Mouse (Mus musculus): ENCODE measurements around the gene Camk1g. TPM values are rescaled to one million over a fixed set of nuclear protein-coding genes. Genes with fewer than 3 reads are reported as not detected.

The Camk1g gene
- polyA plus RNA-seq, 1 experiment from 2014 or later, result 46.0 TPM

DNA sequence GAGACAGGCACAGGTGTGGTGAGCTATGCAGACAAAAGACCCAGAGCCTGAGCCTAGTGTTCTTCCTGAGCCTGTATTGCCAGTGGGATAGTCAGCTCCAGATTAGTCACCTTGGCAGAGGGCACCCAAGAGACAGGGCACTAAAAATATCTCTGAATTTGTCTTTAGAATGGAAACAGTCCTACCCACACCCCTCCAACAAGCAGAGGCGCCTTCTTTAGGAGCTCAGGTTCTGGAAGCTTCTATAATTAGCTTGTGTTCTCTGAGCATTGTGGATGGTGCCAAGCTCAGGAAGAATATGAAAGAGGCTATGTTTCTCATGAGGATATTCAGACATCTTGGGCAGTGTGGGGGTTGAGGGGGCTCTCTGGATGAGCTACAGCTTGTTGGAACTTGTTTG, 37.4 kb downstream of the Camk1g start:
- no peaks in the 10 kb centered on the region for H3K36me3 ChIP-seq (ENCODE audit: control insufficient read depth, insufficient read depth, low read length)
- no peak overlapping the region for H3K27ac ChIP-seq (replicated peaks; ENCODE audit: low read depth, low read length)
- H3K9me3 ChIP-seq (ENCODE audit: control insufficient read depth, low read length), result no peaks in the 10 kb centered on the region
- no peak overlapping the region for H3K4me2 ChIP-seq (ENCODE audit: low read length)
- WGBS, result 93% methylated on average over 1 of the region's 1 CpGs
- no peak for ATAC-seq (ENCODE audit: low FRiP score, low TSS enrichment)
- no peaks in the 10 kb centered on the region for H3K27me3 ChIP-seq (ENCODE audit: control insufficient read depth, insufficient read depth, low read length)
- no peak overlapping the region for H3K4me3 ChIP-seq (replicated peaks; ENCODE audit: low read depth, low read length)
- 0 out of 2 replicates have a peak, but pooled peaks cover 8% of the 10 kb centered on the region for H3K4me1 ChIP-seq (ENCODE audit: control insufficient read depth, insufficient read depth, low read length)
- DNase-seq, result no peak
- no peak overlapping the region for H3K9ac ChIP-seq (replicated peaks; ENCODE audit: low read length)

DNA sequence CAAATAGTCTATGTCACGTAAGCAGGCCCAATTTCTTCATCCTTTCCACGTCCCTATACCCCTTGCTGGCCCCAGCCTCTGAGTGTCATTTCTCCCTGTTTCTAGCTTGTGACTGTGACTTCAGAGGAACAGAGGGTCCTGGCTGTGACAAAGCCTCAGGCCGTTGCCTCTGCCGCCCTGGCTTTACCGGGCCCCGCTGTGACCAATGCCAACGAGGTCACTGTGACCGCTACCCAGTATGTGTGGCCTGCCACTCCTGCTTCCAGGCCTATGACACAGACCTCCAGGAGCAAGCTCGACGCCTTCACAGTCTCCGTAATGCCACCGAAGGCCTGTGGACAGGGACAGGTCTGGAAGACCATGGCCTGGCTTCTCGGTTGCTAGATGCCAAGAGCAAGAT, 38.1 kb downstream of the Camk1g start:
- WGBS, result 86% methylated on average over 13 of the region's 13 CpGs
- Histone ChIP-seq H3K36me3 (ENCODE audit: control insufficient read depth, insufficient read depth, low read length) (no peaks in the 10 kb centered on the region), H3K27ac (replicated peaks; ENCODE audit: low read depth, low read length) (no peak overlapping the region), H3K9ac (replicated peaks; ENCODE audit: low read length) (no peak overlapping the region), H3K4me2 (ENCODE audit: low read length) (no peak overlapping the region), H3K9me3 (ENCODE audit: control insufficient read depth, low read length) (no peaks in the 10 kb centered on the region), H3K4me1 (ENCODE audit: control insufficient read depth, insufficient read depth, low read length) (0 out of 2 replicates have a peak, but pooled peaks cover 8% of the 10 kb centered on the region), H3K27me3 (ENCODE audit: control insufficient read depth, insufficient read depth, low read length) (no peaks in the 10 kb centered on the region), H3K4me3 (replicated peaks; ENCODE audit: low read depth, low read length) (no peak overlapping the region)
- ATAC-seq (ENCODE audit: low FRiP score, low TSS enrichment) (no peak), DNase-seq (no peak)

DNA sequence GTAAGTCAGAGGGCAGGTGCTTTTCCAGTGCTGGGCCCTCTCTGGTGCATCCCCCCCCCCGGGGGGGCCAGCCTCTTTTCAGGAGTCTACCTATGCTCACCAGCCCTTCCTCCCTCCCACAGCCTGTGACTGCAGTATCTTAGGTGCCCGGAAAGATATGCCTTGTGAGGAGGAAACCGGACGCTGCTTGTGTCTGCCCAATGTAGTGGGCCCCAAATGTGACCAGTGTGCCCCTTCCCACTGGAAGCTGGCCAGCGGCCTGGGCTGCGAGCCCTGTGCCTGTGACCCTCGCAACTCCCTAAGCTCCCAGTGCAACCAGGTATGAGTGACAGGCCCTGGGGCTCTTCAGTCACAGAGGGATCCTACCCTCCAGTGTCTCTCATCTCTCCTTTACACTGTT, 39.5 kb downstream of the Camk1g start:
- WGBS, result 79% methylated on average over 7 of the region's 7 CpGs
- Histone ChIP-seq H3K36me3 (ENCODE audit: control insufficient read depth, insufficient read depth, low read length) (no peaks in the 10 kb centered on the region), H3K4me1 (ENCODE audit: control insufficient read depth, insufficient read depth, low read length) (0 out of 2 replicates have a peak, but pooled peaks cover 8% of the 10 kb centered on the region), H3K9me3 (ENCODE audit: control insufficient read depth, low read length) (no peaks in the 10 kb centered on the region), H3K27ac (replicated peaks; ENCODE audit: low read depth, low read length) (no peak overlapping the region), H3K4me3 (replicated peaks; ENCODE audit: low read depth, low read length) (no peak overlapping the region), H3K4me2 (ENCODE audit: low read length) (no peak overlapping the region), H3K27me3 (ENCODE audit: control insufficient read depth, insufficient read depth, low read length) (no peaks in the 10 kb centered on the region), H3K9ac (replicated peaks; ENCODE audit: low read length) (no peak overlapping the region)
- no peak for ATAC-seq (ENCODE audit: low FRiP score, low TSS enrichment)
- no peak for DNase-seq

- no peaks in the 10 kb centered on the region for H3K36me3 ChIP-seq (ENCODE audit: control insufficient read depth, insufficient read depth, low read length)
- no peak overlapping the region for H3K27ac ChIP-seq (replicated peaks; ENCODE audit: low read depth, low read length)
- ATAC-seq (ENCODE audit: low FRiP score, low TSS enrichment) (peak; percentile 90), DNase-seq (peak; percentile 84)
- 34% methylated on average over 10 of the region's 10 CpGs for WGBS
- no peak overlapping the region for H3K4me2 ChIP-seq (ENCODE audit: low read length)
- no peak overlapping the region for H3K4me3 ChIP-seq (replicated peaks; ENCODE audit: low read depth, low read length)
- no peaks in the 10 kb centered on the region for H3K9me3 ChIP-seq (ENCODE audit: control insufficient read depth, low read length)
- no peaks in the 10 kb centered on the region for H3K27me3 ChIP-seq (ENCODE audit: control insufficient read depth, insufficient read depth, low read length)
- 0 out of 2 replicates have a peak, but pooled peaks cover 8% of the 10 kb centered on the region for H3K4me1 ChIP-seq (ENCODE audit: control insufficient read depth, insufficient read depth, low read length)
- H3K9ac ChIP-seq (replicated peaks; ENCODE audit: low read length), result no peak overlapping the region
Observed at GRCm38 (mm10) chr1:193330172-193330571, 39.9 kb downstream of the Camk1g start.

DNA sequence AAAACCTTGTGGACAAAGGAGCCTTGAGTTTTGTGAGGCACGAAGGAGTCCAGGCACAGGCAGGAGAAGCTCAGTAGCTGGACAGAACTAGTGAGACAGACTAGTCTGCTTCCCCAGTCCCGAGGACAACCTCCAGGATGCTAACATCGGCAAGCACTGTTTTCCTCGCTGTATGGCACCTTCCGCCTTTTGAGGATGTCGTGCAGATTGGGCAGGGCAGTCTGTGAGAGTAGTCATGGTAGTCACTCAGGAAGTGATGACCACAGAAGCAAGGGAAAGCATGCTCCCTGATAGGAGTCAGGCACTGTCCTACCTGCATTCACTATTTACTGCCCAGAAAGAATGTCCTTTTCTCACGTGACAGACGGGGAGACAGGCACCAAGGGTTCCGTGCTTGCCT, 40.5 kb downstream of the Camk1g start:
- Histone ChIP-seq H3K9me3 (ENCODE audit: control insufficient read depth, low read length) (no peaks in the 10 kb centered on the region), H3K9ac (replicated peaks; ENCODE audit: low read length) (no peak overlapping the region), H3K4me2 (ENCODE audit: low read length) (no peak overlapping the region), H3K27ac (replicated peaks; ENCODE audit: low read depth, low read length) (no peak overlapping the region), H3K4me3 (replicated peaks; ENCODE audit: low read depth, low read length) (no peak overlapping the region), H3K36me3 (ENCODE audit: control insufficient read depth, insufficient read depth, low read length) (no peaks in the 10 kb centered on the region), H3K27me3 (ENCODE audit: control insufficient read depth, insufficient read depth, low read length) (no peaks in the 10 kb centered on the region), H3K4me1 (ENCODE audit: control insufficient read depth, insufficient read depth, low read length) (0 out of 2 replicates have a peak, but pooled peaks cover 2% of the 10 kb centered on the region)
- no peak for DNase-seq
- 72% methylated on average over 9 of the region's 9 CpGs for WGBS
- ATAC-seq (ENCODE audit: low FRiP score, low TSS enrichment), result no peak

DNA sequence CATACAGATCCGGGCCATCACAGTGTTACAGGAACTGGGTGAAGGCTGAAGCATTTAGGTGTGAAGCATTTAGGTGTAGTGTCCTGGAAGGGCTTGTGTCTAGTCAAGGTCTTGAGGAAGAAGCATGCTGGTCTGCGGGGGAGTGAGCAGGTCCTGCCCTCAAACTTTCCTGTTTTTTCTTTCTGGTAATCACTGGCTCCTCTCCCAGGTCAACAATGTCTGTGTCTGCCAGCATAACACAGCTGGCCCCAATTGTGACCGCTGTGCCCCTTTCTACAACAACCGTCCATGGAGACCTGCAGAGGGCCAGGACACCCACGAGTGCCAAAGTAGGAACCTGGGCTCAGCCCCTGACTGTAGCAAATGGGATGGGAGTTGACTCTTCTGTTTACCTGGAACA, 42.4 kb downstream of the Camk1g start:
- H3K27ac ChIP-seq (replicated peaks; ENCODE audit: low read depth, low read length), result no peak overlapping the region
- no peak for ATAC-seq (ENCODE audit: low FRiP score, low TSS enrichment)
- 80% methylated on average over 5 of the region's 5 CpGs for WGBS

DNA sequence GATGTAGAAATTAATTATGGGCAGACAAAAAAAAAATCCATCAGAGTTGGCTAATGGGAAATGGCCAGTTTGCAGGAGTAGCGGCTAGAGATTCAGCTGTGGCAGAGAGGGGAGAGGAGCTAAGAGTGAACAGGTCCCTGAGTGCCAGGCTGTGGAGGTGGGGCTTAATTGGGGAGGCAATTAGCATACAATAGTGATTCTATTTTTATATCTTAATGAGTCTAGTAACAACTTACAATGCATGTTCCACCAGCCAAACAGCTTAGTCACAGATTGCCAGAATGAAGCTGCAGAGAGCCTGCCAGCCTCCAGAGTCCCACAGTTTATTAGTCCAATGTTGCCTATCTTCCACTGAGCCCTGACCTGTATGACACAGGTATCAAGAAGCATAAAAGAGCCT, 42.9 kb downstream of the Camk1g start:
- no peaks in the 10 kb centered on the region for H3K9me3 ChIP-seq (ENCODE audit: control insufficient read depth, low read length)
- ATAC-seq (ENCODE audit: low FRiP score, low TSS enrichment) (no peak), DNase-seq (no peak)
- H3K4me2 ChIP-seq (ENCODE audit: low read length), result no peak overlapping the region
- no peaks in the 10 kb centered on the region for H3K4me1 ChIP-seq (ENCODE audit: control insufficient read depth, insufficient read depth, low read length)
- H3K36me3 ChIP-seq (ENCODE audit: control insufficient read depth, insufficient read depth, low read length), result no peaks in the 10 kb centered on the region
- WGBS, result 71% methylated on average over 1 of the region's 1 CpGs
- no peak overlapping the region for H3K9ac ChIP-seq (replicated peaks; ENCODE audit: low read length)
- H3K27me3 ChIP-seq (ENCODE audit: control insufficient read depth, insufficient read depth, low read length), result no peaks in the 10 kb centered on the region
- H3K27ac ChIP-seq (replicated peaks; ENCODE audit: low read depth, low read length), result no peak overlapping the region
- H3K4me3 ChIP-seq (replicated peaks; ENCODE audit: low read depth, low read length), result no peak overlapping the region

More for the DNA sequence above, 42.4 kb downstream of the Camk1g start:
- H3K4me1 ChIP-seq (ENCODE audit: control insufficient read depth, insufficient read depth, low read length), result no peaks in the 10 kb centered on the region
- H3K9ac ChIP-seq (replicated peaks; ENCODE audit: low read length), result no peak overlapping the region
- no peak for DNase-seq
- no peaks in the 10 kb centered on the region for H3K36me3 ChIP-seq (ENCODE audit: control insufficient read depth, insufficient read depth, low read length)
- H3K27me3 ChIP-seq (ENCODE audit: control insufficient read depth, insufficient read depth, low read length), result no peaks in the 10 kb centered on the region
- no peak overlapping the region for H3K4me3 ChIP-seq (replicated peaks; ENCODE audit: low read depth, low read length)
- no peak overlapping the region for H3K4me2 ChIP-seq (ENCODE audit: low read length)
- H3K9me3 ChIP-seq (ENCODE audit: control insufficient read depth, low read length), result no peaks in the 10 kb centered on the region

DNA sequence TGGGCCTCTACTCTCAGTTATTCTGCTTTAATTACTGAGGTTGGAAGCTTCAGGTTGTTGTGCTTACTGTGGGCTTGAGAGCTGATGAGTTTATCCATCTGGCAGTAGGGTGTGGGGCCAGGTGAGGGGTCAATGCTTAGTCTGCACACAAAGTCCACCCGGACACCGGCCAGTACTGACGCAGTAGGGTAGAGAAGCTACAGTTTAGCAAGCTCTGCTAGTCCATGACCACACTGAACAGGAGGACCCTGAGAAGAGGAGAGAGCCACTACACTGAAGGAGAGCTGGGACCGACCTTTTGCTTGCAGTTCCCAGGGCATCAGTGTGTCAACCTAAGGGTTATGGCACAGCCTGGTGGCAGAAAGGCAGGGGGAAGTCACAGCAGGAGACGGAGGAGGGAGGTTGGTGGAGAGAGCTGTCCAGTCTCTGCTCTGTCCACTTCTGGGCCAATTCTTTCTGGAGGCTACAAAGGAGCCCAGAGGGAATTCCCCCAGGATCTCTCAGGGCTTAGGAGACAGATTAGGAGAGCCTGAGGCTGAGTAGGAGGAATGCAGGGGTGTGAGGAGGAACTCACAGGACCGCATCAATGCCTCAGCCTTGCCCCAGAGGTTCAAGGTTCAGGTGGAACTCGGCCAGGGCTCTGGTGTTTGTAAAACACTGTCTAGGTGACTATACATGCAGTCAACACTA, 43.5 kb downstream of the Camk1g start:
- WGBS, result 74% methylated on average over 7 of the region's 7 CpGs
- Histone ChIP-seq H3K36me3 (ENCODE audit: control insufficient read depth, insufficient read depth, low read length) (no peaks in the 10 kb centered on the region), H3K9me3 (ENCODE audit: control insufficient read depth, low read length) (no peaks in the 10 kb centered on the region), H3K4me3 (replicated peaks; ENCODE audit: low read depth, low read length) (no peak overlapping the region), H3K4me1 (ENCODE audit: control insufficient read depth, insufficient read depth, low read length) (no peaks in the 10 kb centered on the region), H3K9ac (replicated peaks; ENCODE audit: low read length) (no peak overlapping the region), H3K27ac (replicated peaks; ENCODE audit: low read depth, low read length) (no peak overlapping the region), H3K27me3 (ENCODE audit: control insufficient read depth, insufficient read depth, low read length) (no peaks in the 10 kb centered on the region), H3K4me2 (ENCODE audit: low read length) (no peak overlapping the region)
- DNase-seq (no peak), ATAC-seq (ENCODE audit: low FRiP score, low TSS enrichment) (no peak)

- no peaks in the 10 kb centered on the region for H3K27me3 ChIP-seq (ENCODE audit: control insufficient read depth, insufficient read depth, low read length)
- 91% methylated on average over 6 of the region's 6 CpGs for WGBS
- ATAC-seq (ENCODE audit: low FRiP score, low TSS enrichment) (no peak), DNase-seq (no peak)
- no peak overlapping the region for H3K9ac ChIP-seq (replicated peaks; ENCODE audit: low read length)
- H3K27ac ChIP-seq (replicated peaks; ENCODE audit: low read depth, low read length), result no peak overlapping the region
- no peaks in the 10 kb centered on the region for H3K4me1 ChIP-seq (ENCODE audit: control insufficient read depth, insufficient read depth, low read length)
- no peak overlapping the region for H3K4me2 ChIP-seq (ENCODE audit: low read length)
- no peak overlapping the region for H3K4me3 ChIP-seq (replicated peaks; ENCODE audit: low read depth, low read length)
- no peaks in the 10 kb centered on the region for H3K36me3 ChIP-seq (ENCODE audit: control insufficient read depth, insufficient read depth, low read length)
- H3K9me3 ChIP-seq (ENCODE audit: control insufficient read depth, low read length), result no peaks in the 10 kb centered on the region
Observed at GRCm38 (mm10) chr1:193325891-193326290, 44.2 kb downstream of the Camk1g start.
